Mouse (Mus musculus) kidney, adult 2 months (tissue): ENCODE measurements around the gene Hhat. TPM values are rescaled to one million over a fixed set of nuclear protein-coding genes. Genes with fewer than 3 reads are reported as not detected.

Experiments used
- DNase-seq: peaks from one replicate; pipeline ENCODE4 v3.0.0; 2021
- H3K27ac ChIP-seq: fragments of 200-500 bp; 2 replicates; pipeline ENCODE4 v1.5.1; 2012; ENCODE audit warnings: low read depth, low read length, control low read depth, inconsistent platforms; ENCODE audit not compliant: insufficient read depth
- H3K27me3 ChIP-seq: fragments of 200-500 bp; replicated peaks from 2 replicates; pipeline ENCODE4 v1.6.1; 2012; ENCODE audit warnings: mild to moderate bottlenecking, moderate library complexity, low read length, inconsistent platforms; ENCODE audit not compliant: control insufficient read depth, insufficient read depth
- H3K36me3 ChIP-seq: fragments of 200-500 bp; 2 replicates; pipeline ENCODE4 v1.6.1; 2012; ENCODE audit warnings: mild to moderate bottlenecking, moderate library complexity, low read length, inconsistent platforms; ENCODE audit not compliant: control insufficient read depth, insufficient read depth
- H3K4me1 ChIP-seq: fragments of 200-500 bp; 2 replicates; pipeline ENCODE4 v1.6.1; 2011; ENCODE audit warnings: low read length; ENCODE audit not compliant: control insufficient read depth, insufficient read depth
- H3K4me3 ChIP-seq: fragments of 200-500 bp; 2 replicates; pipeline ENCODE4 v1.5.1; 2011; ENCODE audit warnings: mild to moderate bottlenecking, low read depth, low read length, control low read depth; ENCODE audit not compliant: insufficient read depth
- CTCF ChIP-seq: fragments of 200-500 bp; conservative IDR thresholded peaks from 2 replicates; pipeline ENCODE4 v1.5.1; 2011; ENCODE audit warnings: low read depth, mild to moderate bottlenecking, control low read depth, low read length, moderate library complexity, mixed read lengths; ENCODE audit not compliant: insufficient read depth, insufficient read length
- POLR2A ChIP-seq: fragments of 200-500 bp; IDR thresholded peaks from one replicate; pipeline ENCODE4 v1.6.1; 2011; ENCODE audit warnings: low read depth, low read length, control low read depth
- WGBS: fragments of 180-500 bp; shearing (Covaris S2); methylation state at CpG from one replicate; pipeline ENCODE4 v1.1.7; 2018; 5-methylcytosine and 5-hydroxymethylcytosine counted together
- polyA plus RNA-seq: library from polyadenylated mRNA; depleted of rRNA; stranded (reverse); fragments of >200 nt; gene quantifications from 2 replicates; pipeline ENCODE4 v1.2.3, GENCODE M21; 2012

Hhat gene
- polyA plus RNA-seq, 1 experiment, result 4.9 TPM

DNA sequence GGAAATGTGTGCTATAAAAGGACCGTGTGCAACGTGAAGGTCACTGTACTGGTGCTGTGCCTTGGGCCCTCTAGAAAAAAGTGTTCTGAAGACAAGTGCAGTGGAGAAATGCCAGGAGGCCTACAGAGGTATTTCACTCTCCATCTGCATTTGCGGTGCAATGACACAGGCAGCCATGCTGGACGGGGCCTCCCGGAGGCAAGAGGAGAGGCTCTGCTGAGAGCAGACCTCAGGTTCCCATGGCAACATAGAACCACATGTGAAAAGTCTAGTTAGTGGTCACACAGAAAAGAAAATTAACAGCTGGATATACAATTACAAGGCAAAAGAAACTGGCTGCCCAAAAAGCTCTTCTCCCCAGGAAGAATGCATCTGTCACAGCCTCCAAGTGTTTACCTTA, 166.6 kb downstream of the Hhat start:
- Histone ChIP-seq H3K4me1 (peaks cover 14% of the 10 kb centered on the region; the same call in 1 of the 2 replicates), H3K36me3 (no peaks in the 10 kb centered on the region), H3K4me3 (no peak overlapping the region), H3K27ac (no peak overlapping the region), H3K27me3 (no peaks in the 10 kb centered on the region)
- no peak for TF ChIP-seq CTCF
- no peak for TF ChIP-seq POLR2A
- 62% methylated on average over 5 of the region's 5 CpGs for WGBS
- DNase-seq, result no peak

DNA sequence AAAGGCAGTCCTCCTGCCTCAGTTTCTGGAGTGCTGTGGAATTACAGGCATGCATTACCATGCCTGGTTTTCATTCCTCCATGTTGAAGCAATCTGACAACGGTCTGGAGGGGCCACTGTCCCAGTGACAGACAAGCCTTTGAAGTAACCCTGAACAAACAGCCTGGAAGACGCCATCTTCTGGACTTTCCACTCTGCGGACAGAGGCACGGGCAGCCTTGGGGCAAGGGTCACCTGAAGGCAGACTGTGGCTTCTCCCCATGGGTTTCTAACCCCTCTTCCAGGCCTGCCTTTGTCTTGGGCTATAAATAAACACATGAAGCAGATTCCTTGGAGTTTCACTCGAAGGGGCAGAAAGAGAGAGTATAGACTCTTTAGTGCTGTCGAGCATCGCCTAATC, 167.5 kb downstream of the Hhat start:
- Histone ChIP-seq H3K4me1 (peaks cover 14% of the 10 kb centered on the region; the same call in 1 of the 2 replicates), H3K4me3 (no peak overlapping the region), H3K36me3 (no peaks in the 10 kb centered on the region), H3K27me3 (no peaks in the 10 kb centered on the region), H3K27ac (peak overlapping the region; percentile 48; the same call in 1 of the 2 replicates)
- no peak for TF ChIP-seq CTCF
- TF ChIP-seq POLR2A, result no peak
- peak; percentile 62 for DNase-seq
- whole genome bisulfite sequencing, result 49% methylated on average over 7 of the region's 7 CpGs

GRCm38 (mm10) chr1:192601206-192601605, 169.8 kb downstream of the Hhat start:
- Histone ChIP-seq H3K4me1 (peaks cover 14% of the 10 kb centered on the region; the same call in 1 of the 2 replicates), H3K4me3 (no peak overlapping the region), H3K36me3 (no peaks in the 10 kb centered on the region), H3K27ac (no peak overlapping the region), H3K27me3 (no peaks in the 10 kb centered on the region)
- 64% methylated on average over 3 of the region's 3 CpGs for WGBS
- peak; percentile 72 for DNase-seq
- TF ChIP-seq CTCF, result no peak
- no peak for TF ChIP-seq POLR2A

DNA sequence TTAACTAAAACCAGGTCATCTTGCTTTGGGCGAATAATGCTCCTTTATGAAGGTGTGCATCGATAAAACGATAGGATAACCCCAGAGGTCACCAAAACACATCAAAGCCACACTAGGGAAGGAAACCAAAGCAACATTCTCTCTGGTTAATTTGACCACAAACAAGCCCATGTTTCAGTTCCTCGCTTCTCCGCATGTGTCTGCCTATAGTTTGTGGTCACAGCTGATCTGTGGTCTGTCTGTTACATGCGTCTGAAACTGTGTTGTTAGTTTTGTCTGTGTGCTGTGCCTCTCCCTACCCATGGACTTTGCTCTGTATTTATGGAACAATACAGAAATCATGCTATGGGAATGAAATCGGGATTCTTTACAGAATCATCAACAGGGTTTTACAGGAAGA, 171.3 kb downstream of the Hhat start:
- 87% methylated on average over 7 of the region's 7 CpGs for WGBS
- TF ChIP-seq POLR2A (no peak), CTCF (no peak)
- no peak for DNase-seq
- no peak overlapping the region for H3K4me3 ChIP-seq
- peaks cover 14% of the 10 kb centered on the region; the same call in 1 of the 2 replicates for H3K4me1 ChIP-seq
- H3K27ac ChIP-seq, result no peak overlapping the region
- H3K36me3 ChIP-seq, result no peaks in the 10 kb centered on the region
- no peaks in the 10 kb centered on the region for H3K27me3 ChIP-seq

DNA sequence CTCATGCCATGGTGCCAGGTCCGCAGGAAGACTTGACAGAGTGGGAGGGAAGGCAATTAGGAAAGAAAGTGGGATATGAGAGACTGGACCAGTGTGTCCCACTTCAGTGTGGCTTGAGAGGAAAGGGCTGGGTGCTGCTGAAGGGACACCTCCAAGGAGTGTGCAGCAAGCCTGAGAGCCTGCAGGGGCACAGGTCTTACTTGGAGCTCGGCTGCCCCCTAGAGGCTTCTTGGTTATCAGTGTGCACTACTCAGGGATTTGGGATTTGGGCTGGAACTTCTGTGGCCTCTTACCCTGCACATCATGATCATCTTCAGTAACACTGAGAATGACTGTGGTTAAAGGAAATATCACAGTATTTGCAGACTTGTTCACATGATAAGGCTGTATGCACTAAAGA, 172.6 kb downstream of the Hhat start:
- DNase-seq, result peak; percentile 85
- TF ChIP-seq POLR2A, result no peak
- TF ChIP-seq CTCF, result peak; percentile 80
- Histone ChIP-seq H3K4me1 (peaks cover 6% of the 10 kb centered on the region; the same call in 1 of the 2 replicates), H3K4me3 (no peak overlapping the region), H3K27ac (no peak overlapping the region), H3K27me3 (no peaks in the 10 kb centered on the region), H3K36me3 (no peaks in the 10 kb centered on the region)
- 51% methylated on average over 2 of the region's 2 CpGs for WGBS

GRCm38 (mm10) chr1:192595426-192595825, 175.6 kb downstream of the Hhat start:
- WGBS, result 81% methylated on average over 4 of the region's 4 CpGs
- no peaks in the 10 kb centered on the region for H3K36me3 ChIP-seq
- no peak overlapping the region for H3K27ac ChIP-seq
- DNase-seq, result no peak
- no peaks in the 10 kb centered on the region for H3K27me3 ChIP-seq
- no peaks in the 10 kb centered on the region for H3K4me1 ChIP-seq
- TF ChIP-seq CTCF, result no peak
- TF ChIP-seq POLR2A, result no peak
- no peak overlapping the region for H3K4me3 ChIP-seq

DNA sequence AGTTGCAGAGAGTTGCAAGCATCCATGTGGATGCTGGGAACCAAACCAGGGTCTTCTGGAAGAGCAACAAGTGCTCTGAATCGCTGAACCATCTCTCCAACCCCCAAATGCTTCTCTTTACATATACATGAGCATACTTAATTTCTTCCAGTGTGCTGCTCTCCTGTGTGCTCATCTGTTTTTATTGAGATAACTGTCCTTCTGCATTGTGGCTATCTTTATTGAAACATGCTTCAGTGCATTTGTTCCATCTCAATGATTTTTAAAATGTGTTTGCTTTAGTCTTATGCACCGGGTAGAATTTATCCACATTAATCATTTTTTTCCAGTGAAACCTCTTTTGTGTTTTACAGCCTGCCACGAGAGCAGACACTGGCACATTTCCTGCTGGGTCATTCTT, 177.5 kb downstream of the Hhat start:
- 59% methylated on average over 3 of the region's 3 CpGs for WGBS

More for the DNA sequence above, 177.5 kb downstream of the Hhat start:
- Histone ChIP-seq H3K4me3 (no peak overlapping the region), H3K36me3 (no peaks in the 10 kb centered on the region), H3K27ac (no peak overlapping the region), H3K4me1 (no peaks in the 10 kb centered on the region), H3K27me3 (no peaks in the 10 kb centered on the region)
- DNase-seq, result no peak
- TF ChIP-seq CTCF (no peak), POLR2A (no peak)
